Mouse (Mus musculus): ENCODE measurements around the gene Fto.

- TF ChIP-seq POLR2A (IDR thresholded peaks at IDR 0.05; ENCODE audit: low read depth, low read length): no peak
- no peak for TF ChIP-seq CTCF (IDR thresholded peaks at IDR 0.05; ENCODE audit: extremely low read depth, insufficient read depth, insufficient read length, insufficient replicate concordance)
These were observed 147.6 kb downstream of the Fto start for GRCm38 (mm10) chr8:91460965-91461364.
